Mouse (Mus musculus) liver, adult 2 months (tissue): ENCODE data around the gene 4933428G20Rik.

Experiments
- CTCF ChIP-seq: fragments of 200-500 bp; IDR thresholded peaks from 2 replicates; pipeline ENCODE4 v1.5.1; 2011; ENCODE audit warnings: low read depth, low read length, control low read depth
- POLR2A ChIP-seq: fragments of 200-500 bp; IDR thresholded peaks from 2 replicates; pipeline ENCODE4 v1.6.1; 2011; ENCODE audit warnings: low read length, control low read depth; ENCODE audit not compliant: insufficient read depth; ENCODE audit errors: extremely low read depth

DNA sequence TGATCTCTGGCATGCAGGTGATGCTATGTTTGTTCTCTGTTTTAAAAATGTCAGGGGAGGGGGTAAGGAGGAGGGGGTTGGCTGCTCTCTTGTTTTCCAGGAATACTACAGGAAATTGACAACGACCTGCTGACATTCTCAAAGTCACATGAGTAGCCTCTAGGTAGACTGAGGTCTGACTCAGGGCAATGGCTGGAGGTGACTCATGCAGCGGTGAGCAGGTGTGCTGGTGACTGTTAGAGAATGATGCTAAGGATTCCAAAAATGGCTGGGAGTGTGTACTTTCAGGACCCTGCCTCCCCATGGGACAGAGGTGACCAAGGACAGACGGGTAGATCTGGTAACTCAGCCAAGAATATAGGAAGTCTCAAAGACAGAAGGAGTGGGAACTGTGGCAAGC, 8.1 kb upstream of the 4933428G20Rik start:
- no peak for TF ChIP-seq CTCF
- TF ChIP-seq POLR2A = no peak
